ENCODE assay signal across 8 mouse cellular contexts in the genomic region with DNA sequence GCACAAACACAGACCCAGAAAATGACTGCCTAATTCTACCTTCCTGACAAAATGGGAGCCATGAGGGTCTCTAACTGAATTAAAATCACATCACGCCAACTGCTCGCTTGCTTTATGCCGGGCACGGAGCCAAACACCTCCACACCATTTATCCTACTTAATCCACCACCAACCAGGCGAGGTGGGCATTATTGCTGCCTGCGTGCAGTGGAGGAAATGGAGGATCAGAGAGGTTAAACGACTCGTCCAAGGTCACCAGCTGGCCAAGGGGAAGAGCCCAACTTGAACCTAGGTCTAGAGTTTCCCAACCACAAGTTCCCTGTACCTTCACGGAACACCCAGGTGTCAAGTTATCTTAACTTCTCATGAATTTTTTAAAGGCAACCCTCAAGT. TPM values are rescaled to one million over a fixed set of nuclear protein-coding genes. Genes with fewer than 3 reads are reported as not detected.
DNase-seq lines count a peak whose midpoint lies in the region; ATAC-seq and TF ChIP-seq lines count a peak whose summit lies in the region.

No protein-coding gene starts in this region.

- H3K27ac ChIP-seq in gastrocnemius, adult 2 months = peak overlapping the region; percentile 88
- H3K27ac ChIP-seq in ES-Bruce4 (ENCODE audit: insufficient read depth, low read length) = no peak overlapping the region
- H3K27ac ChIP-seq in embryonic fibroblast, embryonic 13.5 days (ENCODE audit: insufficient read depth, low read length) = no peak overlapping the region
- H3K27ac ChIP-seq in midbrain, embryonic 11.5 days (ENCODE audit: low read depth, low read length) = no peak overlapping the region

- no peak for ATAC-seq in midbrain, embryonic 11.5 days (ENCODE audit: low FRiP score)

- no peaks in the 10 kb centered on the region for H3K27me3 ChIP-seq in ES-Bruce4 (ENCODE audit: control insufficient read depth, insufficient read depth, low read length, poor library complexity, severe bottlenecking)
- peaks cover 42% of the 10 kb centered on the region for H3K27me3 ChIP-seq in midbrain, embryonic 11.5 days (ENCODE audit: control insufficient read depth, insufficient read depth, low read length)

- H3K36me3 ChIP-seq in ES-Bruce4 (ENCODE audit: control insufficient read depth, insufficient read depth, low read length, poor library complexity, severe bottlenecking) = no peaks in the 10 kb centered on the region
- H3K36me3 ChIP-seq in midbrain, embryonic 11.5 days (ENCODE audit: control insufficient read depth, insufficient read depth, low read length) = no peaks in the 10 kb centered on the region

- 5% methylated on average over 9 of the region's 9 CpGs for WGBS in midbrain, embryonic 11.5 days

- TF ChIP-seq CTCF in gastrocnemius, adult 2 months (IDR thresholded peaks at IDR 0.05) = no peak
- TF ChIP-seq CTCF in ES-Bruce4 (IDR thresholded peaks at IDR 0.05; ENCODE audit: low read depth, low read length) = no peak
- no peak for TF ChIP-seq CTCF in embryonic fibroblast, embryonic 13.5 days (IDR thresholded peaks at IDR 0.05; ENCODE audit: borderline replicate concordance, insufficient read depth, low read length)

- H3K9me3 ChIP-seq in ES-Bruce4 (replicated peaks; ENCODE audit: control insufficient read depth, insufficient read depth, low read length, poor library complexity, severe bottlenecking) = no peaks in the 10 kb centered on the region
- H3K9me3 ChIP-seq in midbrain, embryonic 11.5 days (ENCODE audit: control insufficient read depth, low read length) = no peaks in the 10 kb centered on the region

- peak overlapping the region; percentile 90 for H3K4me3 ChIP-seq in gastrocnemius, adult 2 months
- peak overlapping the region; percentile 84 for H3K4me3 ChIP-seq in ES-Bruce4 (ENCODE audit: low read depth, low read length)
- H3K4me3 ChIP-seq in embryonic fibroblast, embryonic 13.5 days (ENCODE audit: insufficient read depth, low read length) = peak overlapping the region; percentile 59
- peak overlapping the region; percentile 66 for H3K4me3 ChIP-seq in midbrain, embryonic 11.5 days (ENCODE audit: low read depth, low read length)

- peak overlapping the region; percentile 71 for H3K4me2 ChIP-seq in midbrain, embryonic 11.5 days

- H3K4me1 ChIP-seq in ES-Bruce4 (ENCODE audit: control insufficient read depth, insufficient read depth, low read length) = peaks cover 9% of the 10 kb centered on the region
- 0 out of 2 replicates have a peak, but pooled peaks cover 2% of the 10 kb centered on the region for H3K4me1 ChIP-seq in embryonic fibroblast, embryonic 13.5 days (ENCODE audit: control insufficient read depth, insufficient read depth, low read length)
- H3K4me1 ChIP-seq in midbrain, embryonic 11.5 days (ENCODE audit: control insufficient read depth, insufficient read depth, low read length) = peaks cover 19% of the 10 kb centered on the region

- no peak for DNase-seq in gastrocnemius, adult 2 months
- DNase-seq in gastrocnemius, postnatal 36 days = no peak
- DNase-seq in kidney, postnatal 10 days = peak; percentile 44
- DNase-seq in midbrain, embryonic 11.5 days (ENCODE audit: low spot score, missing footprints) = peak; percentile 94
- DNase-seq in frontal cortex, postnatal 36 days (ENCODE audit: low spot score in 2 of 2) = no peak
- no peak for DNase-seq in yolk sac, embryonic 10.5 days (ENCODE audit: low spot score)

- no peak for TF ChIP-seq EP300 in ES-Bruce4 (IDR thresholded peaks at IDR 0.05; ENCODE audit: insufficient read depth, low read depth, low read length)

- TF ChIP-seq POLR2A in ES-Bruce4 (IDR thresholded peaks at IDR 0.05; ENCODE audit: insufficient read depth, low read length) = no peak
- TF ChIP-seq POLR2A in embryonic fibroblast, embryonic 13.5 days (IDR thresholded peaks at IDR 0.05; ENCODE audit: low read depth, low read length) = no peak

- intact Hi-C loops in gastrocnemius, adult 2 months (cut with DNase I) = no loop called here
- intact Hi-C loops in gastrocnemius, postnatal 36 days (cut with DNase I) = loop anchor here (10.0 kb wide), 1 partner anchor 285 kb away; no protein-coding TSS in a partner anchor

- peak overlapping the region; percentile 94 for H3K9ac ChIP-seq in ES-Bruce4 (ENCODE audit: low read depth, poor library complexity, severe bottlenecking)
- peak overlapping the region; percentile 71 for H3K9ac ChIP-seq in midbrain, embryonic 11.5 days (ENCODE audit: low read length)

RNA-seq across cellular contexts. Expression of a gene that starts 2.3 kb away (rescaled TPM):
- total RNA-seq in gastrocnemius, adult 2 months (2021) = 10 to 100 TPM; 29.8 to 77.3 TPM
- total RNA-seq in gastrocnemius, postnatal 36 days (2021) = 10 to 100 TPM; 37.5 to 41.5 TPM
- 30.6 and 34.8 TPM in 2 replicates for polyA plus RNA-seq in ES-Bruce4 (2011; ENCODE audit: insufficient read depth, insufficient read length, low read depth, missing spikeins)
- 4.0 and 7.8 TPM in 2 replicates for polyA plus RNA-seq in embryonic fibroblast, embryonic 13.5 days (2011; ENCODE audit: insufficient read length, low read depth, missing spikeins)
- polyA plus RNA-seq in midbrain, embryonic 11.5 days (2014; fragmentation: Nextera tagmentation; extraction: Ambion mirVana) = 0.33 and 0.90 TPM in 2 replicates

Comparison
In these comparisons a context has a peak if more than half of its experiments do, and no peak if none do; other contexts are left out.
1. DNase-seq: peak in kidney, postnatal 10 days (single experiment) and midbrain, embryonic 11.5 days (single experiment); none in gastrocnemius, adult 2 months (single experiment), gastrocnemius, postnatal 36 days (0 of 2), frontal cortex, postnatal 36 days (0 of 2) and yolk sac, embryonic 10.5 days (single experiment).
2. Peak in every context shown above with its lines, with median percentiles within 50 percentile points of each other: H3K4me3 ChIP-seq.